Mouse (Mus musculus): Measurements from ENCODE around the gene Erc2. TPM values are rescaled to one million over a fixed set of nuclear protein-coding genes. Genes with fewer than 3 reads are reported as not detected.

Gene Erc2
- total RNA-seq, 1 experiment from 2014 or later, result 6.4 TPM

DNA sequence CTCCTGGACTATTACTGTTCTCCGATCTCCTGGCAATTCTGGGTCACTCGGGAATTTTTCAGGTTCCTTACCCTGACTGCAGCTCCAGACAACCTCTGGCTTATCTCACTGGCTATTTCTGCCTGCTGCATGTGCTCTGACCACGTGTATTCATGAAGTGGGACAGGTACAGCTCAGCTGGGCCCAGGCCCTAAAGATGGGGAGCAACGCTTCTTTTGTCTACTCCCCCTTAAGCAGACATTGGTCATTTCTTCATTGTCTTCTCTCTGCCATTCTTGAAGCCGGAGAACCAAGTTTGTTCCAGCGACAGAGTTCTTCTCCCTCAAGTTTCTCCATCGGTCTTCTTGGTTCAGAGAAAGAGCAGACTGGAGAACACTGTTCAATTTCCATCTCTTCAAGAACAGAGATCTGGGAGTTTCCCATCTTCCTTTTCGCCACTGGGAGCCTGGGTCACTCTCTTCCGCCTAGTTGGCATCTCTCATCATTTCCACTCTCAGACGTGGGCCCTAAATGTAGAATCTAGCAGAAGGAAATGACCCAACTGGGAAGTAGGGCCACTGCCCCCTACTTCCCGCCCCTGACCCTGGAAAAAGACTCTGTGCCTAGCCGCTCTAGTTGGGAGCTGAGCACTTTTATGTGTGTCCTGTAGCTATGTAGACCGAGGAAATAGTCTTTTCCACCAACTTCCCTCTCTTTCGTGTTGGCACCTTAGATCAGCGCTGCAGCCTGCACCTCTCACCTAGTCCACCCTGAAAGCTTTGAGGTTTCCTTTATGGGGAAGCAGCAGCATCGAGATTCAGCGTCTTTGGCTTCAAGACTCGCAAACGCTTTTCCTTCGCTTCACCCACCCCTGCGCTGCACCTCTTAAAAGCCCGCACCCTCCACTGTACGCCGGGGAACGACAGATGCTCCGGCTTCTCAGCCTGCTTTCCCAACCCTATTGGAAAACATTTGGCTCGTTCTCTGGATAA is 886.3 kb downstream of the Erc2 start:
- DNase-seq, result no peak

DNA sequence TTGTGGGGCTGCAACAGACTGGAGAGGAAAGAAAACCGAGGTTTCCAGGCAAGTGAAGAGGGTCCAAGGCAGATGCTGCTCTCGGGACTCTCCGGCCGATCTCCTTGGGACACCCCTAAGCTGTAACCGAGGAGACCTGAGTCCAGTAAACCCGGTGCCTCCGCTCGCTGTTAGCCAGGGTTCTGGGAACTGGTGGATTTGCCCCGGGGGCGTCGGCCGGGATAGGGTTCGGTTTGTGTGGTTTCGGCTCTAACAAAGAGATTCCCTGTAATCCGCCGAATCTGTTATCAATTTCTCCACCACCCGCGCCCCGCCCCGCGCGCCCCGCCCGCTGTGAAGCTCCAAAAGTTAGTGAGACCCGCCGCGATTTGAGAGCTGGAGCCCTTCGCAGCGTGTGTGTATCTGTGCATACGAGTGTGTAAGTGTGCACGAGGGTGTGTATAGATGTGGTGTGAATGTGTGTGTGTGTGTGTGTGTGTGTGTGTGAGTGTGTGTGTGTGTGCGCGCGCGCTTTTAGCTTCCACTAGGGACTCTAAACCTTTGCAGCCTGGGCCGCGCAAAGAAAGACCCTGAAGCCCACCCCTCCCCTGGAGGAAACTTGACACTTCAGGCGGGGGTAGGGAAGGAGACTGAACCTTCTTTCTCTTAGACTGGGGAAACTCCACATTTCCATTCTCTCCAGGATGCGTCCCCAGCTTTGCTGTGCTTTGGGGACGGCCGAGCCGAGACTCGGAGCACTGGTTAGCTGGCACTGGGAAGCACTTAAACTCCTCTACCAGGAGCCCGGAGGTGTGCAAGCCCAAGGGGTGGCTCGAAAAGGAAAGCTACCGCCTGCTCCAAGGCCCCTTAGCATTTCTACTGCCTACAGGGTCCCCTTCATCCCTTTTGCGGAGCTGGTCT is 887.5 kb downstream of the Erc2 start:
- DNase-seq, result peak; percentile 34

DNA sequence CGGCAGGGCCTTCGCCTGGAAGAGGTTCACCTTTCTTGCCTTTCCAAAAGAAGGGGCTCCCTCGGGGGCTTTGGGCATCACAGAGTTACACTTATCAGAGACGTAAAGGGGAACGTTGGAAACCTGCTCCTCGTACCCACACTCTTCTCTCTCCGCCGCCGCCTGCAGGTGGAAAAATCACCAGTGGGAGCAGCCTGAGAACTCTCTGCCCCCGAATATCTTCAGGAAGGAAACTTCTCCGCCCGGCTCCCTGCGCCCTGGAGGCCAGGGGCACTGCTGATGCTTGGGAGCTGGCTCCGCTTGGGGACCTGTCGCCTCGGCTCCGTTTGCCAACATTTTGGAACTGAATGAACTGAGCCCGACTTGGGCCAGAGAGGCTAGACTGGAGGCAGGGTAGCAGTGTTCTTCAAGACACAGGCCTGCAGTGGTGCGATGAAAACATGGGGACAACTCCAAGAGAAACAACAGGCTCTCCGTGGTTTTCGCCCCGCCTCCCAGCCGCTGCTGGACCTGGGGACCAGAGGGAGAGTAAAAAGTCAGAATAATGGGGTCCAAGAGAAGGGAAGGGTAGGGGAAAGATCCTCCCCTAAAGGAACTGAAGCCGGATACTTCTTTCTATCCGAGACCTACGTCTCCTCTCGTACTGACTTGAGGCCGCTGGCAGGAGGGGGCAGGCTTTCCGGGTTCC is 888.3 kb downstream of the Erc2 start:
- peak; percentile 34 for DNase-seq

DNA sequence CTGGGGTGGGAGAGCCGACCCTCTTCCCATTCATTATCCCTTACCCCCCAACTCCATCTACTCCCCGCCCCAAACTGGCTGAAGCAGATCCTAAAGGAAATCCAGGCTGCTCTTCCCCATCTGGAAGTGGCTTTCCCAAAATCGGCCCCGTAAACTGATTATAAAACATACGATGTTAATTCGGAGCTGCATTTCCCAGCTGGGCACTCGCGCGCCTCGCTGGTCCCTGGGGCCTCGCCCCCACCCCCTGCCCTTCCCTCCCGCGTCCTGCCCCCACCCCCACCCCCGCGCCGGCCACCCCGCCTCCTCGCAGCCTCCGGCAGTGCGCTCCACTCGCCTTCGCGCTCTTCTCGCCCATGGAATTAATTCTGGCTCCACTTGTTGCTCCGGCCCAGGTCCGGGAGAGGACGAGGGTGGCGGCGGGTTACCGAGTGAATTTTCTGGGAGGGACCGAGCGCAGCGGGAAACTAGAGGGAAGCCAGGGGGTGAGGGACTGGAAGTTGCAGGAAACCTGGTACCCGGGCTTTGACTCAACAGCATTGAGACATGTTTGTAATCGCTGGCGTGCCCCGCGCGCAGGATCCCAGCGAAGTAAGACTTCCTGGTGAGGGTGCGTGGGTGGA is 888.9 kb downstream of the Erc2 start:
- peak; percentile 23 for DNase-seq

DNA sequence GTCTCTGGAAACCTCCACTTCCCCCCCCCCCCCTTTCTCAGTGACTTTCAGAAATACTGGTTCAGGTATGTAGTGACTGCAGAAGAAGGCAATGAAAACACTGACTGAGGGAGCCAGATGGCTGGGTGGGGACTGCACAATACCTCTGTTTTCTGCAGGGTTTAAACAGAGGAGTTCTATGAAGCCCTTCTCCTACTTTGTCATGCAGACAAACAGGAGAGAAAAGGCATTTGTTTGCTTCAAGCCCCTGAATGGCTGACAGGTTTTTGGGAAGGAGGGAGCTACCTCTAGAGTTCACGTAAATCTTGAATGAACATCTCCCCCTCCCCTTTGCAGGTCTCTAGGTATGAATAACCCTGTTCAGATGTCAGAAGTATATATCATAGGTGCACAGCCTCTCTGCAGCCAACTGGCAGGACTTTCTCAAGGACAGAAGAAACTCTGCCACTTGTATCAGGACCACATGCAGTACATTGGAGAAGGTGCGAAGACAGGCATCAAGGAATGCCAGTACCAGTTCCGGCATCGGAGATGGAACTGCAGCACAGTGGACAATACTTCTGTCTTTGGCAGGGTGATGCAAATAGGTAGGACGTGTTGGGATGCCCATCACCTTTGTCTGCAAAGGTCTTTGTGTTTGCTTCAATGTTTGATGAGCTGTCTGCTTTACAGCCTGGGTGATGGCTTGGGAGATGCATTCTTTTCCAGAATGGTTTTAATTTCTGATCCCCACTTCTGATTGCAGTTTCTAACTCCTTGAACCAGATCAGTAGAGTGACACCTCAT is 890.8 kb downstream of the Erc2 start:
- no peak for DNase-seq

DNA sequence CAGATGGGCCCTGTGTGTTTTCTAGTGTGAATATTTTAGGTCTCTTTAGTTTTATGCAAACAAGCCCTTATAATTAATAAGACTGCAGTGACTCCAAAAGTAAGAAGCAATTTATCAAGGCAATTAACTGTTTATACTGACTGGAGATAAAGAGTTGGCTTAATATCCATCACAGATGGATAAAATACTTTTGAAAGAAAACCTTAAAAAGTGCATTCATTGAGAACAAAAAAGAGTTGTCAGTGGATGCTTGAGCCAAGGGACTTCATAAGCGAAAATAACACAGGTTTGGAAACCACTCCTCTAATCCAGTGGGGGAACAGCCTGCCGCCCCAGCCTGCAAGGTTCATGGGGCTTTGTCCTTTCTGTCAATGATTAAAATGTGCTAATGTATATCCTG is 891.9 kb downstream of the Erc2 start:
- no peak for DNase-seq

DNA sequence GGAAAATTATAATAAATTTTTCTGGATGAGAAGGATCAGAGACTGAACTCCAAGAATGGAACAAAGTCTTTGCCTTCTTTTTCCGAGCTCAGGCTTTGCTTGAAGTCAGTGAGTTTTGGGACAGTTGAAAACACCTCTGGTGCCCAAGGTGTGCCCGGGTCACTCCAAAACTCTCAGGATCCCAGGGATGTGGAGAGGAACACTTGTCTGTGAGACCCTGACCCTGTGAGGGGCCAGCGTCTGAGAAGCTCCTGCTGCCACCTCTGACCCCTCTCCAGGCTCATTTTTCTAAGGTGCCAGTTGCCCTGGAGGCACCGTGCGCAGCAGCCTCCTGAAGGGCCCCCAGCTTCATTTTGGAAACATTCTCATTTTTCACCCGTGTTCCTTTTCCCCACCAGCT is 893.1 kb downstream of the Erc2 start:
- no peak for DNase-seq

DNA sequence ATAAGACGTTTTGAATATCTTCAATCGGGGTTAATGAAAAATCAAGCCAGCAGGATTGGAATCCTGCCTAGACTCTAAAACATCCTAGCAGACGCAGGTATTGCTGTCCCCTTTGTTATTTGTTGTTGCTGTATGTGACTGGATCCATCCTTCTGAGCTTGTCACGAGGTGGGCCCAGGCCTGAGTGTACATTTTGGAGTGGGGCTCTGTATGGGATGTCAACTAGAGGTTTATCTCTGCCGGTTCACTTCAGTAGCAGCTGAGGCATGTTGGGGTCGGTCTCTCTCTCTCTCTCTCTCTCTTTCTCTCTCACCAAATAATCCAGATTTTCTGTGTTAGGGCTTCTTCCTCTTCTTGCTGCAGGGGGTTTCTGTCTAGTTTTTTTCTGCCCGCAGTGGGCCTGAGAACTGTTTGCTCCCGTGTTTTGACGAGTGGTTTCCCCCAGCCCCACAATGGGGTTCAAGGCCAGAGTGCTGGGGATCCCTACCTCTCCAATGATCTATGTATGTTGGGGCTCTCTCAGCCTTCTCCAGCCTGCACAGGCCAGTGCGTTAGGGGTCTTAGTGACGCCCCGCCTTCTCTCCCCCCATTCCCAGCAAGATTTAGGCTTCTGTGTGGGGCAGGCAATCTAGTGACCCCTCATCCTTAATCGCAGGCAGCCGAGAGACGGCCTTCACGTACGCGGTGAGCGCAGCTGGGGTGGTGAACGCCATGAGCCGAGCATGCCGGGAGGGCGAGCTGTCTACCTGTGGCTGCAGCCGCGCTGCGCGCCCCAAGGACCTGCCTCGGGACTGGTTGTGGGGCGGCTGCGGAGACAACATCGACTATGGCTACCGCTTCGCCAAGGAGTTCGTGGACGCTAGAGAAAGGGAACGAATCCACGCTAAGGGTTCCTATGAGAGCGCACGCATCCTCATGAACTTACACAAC is 895.7 kb downstream of the Erc2 start:
- no peak for DNase-seq

DNA sequence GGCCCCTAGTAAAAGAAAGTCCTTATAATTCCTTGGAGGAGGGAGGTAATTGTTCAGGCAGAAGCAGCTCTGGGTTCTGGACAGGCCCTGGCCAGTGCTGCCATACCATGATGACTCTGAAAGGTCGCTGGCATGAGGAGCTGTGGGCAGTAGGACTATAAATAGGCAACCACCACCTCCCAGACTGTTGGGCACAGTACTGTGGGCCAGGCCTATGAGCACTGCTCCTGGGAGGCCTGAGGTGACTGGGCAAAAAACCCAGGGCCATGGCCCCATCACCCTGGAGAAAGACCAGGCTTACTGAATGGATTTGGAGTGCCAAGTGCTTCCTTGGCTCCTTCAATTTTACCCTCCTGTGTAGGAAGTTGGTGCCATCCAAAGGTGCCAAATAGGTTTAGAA is 898.9 kb downstream of the Erc2 start:
- DNase-seq, result peak; percentile 27

DNA sequence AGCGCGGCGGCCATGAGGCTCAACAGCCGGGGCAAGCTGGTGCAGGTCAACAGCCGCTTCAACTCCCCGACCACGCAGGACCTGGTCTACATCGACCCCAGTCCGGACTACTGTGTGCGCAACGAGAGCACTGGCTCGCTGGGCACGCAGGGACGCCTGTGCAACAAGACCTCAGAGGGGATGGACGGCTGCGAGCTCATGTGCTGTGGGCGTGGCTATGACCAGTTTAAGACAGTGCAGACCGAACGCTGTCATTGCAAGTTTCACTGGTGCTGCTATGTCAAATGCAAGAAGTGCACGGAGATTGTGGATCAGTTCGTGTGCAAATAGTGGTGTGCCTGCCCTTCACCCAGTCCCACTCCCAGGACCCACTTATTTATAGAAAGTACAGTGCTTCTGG is 900.4 kb downstream of the Erc2 start:
- DNase-seq, result no peak

DNA sequence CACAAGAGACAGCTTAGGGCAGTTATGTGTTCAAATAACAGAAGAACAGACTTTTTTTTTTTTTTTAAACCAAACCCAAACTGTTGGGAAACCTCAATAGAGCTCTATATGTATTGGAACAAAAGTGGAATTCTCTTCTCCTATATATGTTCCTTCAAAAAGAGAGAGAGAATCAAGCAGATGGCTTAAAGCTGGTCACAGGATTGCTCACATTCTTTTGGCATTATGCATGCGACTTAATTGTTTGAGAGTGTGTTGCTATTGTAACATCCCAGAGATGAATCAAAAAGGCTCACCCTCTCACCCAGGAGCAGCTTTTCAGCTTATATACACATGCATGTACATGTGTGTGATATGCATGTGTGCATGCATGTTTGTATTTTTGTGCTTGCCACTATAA is 903.3 kb downstream of the Erc2 start:
- DNase-seq, result no peak

Other genes starting within 250 kb of the Erc2 start
- gene Fam208a, start 193.6 kb upstream of the Erc2 start, total RNA-seq (2021), result 20.7 and 24.8 TPM in 2 replicates
- 9.7 and 9.9 TPM in 2 replicates for gene Ccdc66, start 114.0 kb upstream of the Erc2 start, total RNA-seq (2021)